Mouse (Mus musculus) adrenal gland, adult 8-10 months (tissue): ENCODE measurements around the gene Amn1. TPM values are rescaled to one million over a fixed set of nuclear protein-coding genes. Genes with fewer than 3 reads are reported as not detected.
"Not testable (repeated sequence)": the region's sequence is repeated elsewhere in the genome, so short reads cannot be mapped to it uniquely, and the experiment has no call there.

Experiments
- DNase-seq: peaks from one replicate; pipeline ENCODE4 v3.0.0; 2022
- total RNA-seq, 4 experiments: library from RNA; stranded (reverse); gene quantifications; 2 replicates each; pipeline ENCODE4 v1.2.4; 2022

The Amn1 gene
- 10 to 100 TPM; 26.3 to 38.3 (median 29.6) TPM for total RNA-seq

- DNase-seq = peak; percentile 97
Measured at GRCm38 (mm10) chr6:149188041-149188924, at the start of gene Amn1. Amn1 (minus strand) TSS chr6:149188712.

DNA sequence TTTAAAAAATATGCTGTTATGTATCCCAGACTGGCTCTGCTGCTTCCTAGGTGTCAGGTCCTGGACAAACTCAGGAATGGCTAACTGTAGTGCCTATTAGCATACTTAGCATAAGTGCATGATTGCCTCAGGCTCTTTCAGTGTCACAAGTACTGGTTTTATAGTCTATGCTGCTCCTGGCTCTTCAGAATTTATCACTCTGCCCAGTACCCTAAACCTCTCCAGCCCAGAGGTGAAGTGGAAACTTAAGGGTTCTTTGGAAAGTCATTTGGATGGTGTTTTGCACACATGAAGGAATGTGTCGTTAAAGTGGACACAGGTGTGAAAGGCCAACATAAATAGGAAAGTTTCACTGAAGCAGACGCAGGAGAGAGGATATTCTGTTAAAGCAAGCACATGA is 48.3 kb upstream of the Amn1 start:
- DNase-seq = no peak

DNA sequence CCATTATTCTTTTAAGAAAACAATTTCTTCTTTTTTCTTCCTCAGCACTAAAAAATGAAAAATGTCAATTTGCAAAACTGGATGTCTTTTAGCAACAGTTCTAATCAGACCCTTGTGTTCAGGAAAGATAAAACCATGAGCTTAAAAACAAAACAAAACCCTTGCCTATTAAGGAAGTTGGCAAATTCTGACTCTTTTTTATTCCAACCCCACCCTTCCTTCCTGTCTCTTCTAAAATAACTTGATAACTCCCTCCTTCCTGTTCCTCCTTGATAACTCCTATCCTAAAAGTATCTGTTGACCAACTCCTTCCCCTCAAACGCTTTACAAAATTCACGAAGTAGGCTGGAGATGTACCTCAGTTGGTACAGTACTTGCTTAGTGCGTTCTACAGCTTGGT is 45.4 kb upstream of the Amn1 start:
- DNase-seq = no peak

DNA sequence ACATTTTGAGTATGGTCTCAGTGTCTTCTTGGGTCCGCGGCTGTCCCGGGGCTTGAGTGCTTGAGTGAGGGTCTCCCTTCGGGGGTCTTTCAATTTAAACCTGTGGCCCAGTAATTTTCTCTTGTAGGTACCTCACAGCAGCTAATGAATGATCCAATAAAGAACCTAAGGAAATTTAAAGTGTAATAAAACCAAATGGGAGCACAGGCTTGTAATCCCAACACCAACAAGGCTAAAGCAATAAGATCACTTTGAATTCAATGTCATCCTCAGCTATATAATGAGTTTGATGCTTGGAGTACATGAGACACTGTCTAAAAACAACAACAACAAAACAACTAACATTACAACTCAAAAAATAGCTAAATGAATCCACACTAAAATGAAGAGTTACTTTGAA is 36.2 kb upstream of the Amn1 start:
- no peak for DNase-seq

- no peak for DNase-seq
Measured at GRCm38 (mm10) chr6:149221296-149221695, 32.8 kb upstream of the Amn1 start.

GRCm38 (mm10) chr6:149198572-149198971 is 10.1 kb upstream of the Amn1 start:
- DNase-seq = no peak

- DNase-seq = no peak
Measured at GRCm38 (mm10) chr6:149197116-149197515, 8.6 kb upstream of the Amn1 start.

DNA sequence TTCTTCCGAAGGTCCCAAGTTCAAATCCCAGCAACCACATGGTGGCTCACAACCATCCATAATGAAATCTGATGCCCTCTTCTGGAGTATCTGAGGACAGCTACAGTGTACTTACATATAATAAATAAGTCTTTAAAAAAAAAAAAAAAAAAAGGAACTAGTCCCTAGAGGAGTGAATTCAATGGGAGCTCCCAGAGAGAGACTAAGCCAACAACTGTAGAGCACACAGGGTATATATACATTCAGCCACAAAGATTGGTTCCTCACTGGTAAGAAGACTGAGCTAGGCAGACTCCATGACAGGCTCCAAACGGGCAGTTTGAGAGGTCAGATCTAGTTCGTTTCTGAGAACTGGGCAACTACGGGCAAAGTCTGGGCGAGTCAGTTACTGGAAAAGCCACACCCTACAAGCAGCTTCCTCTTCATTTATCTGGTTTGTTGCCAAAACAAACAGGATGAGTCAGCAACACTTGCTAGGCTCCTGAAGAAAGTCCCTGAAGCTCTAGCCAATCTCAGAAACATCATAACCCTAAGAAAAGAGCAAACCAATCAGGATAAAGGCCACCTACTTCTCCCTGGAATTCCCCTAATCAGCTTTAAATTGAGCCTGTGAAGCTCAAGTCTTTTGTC is 4.9 kb upstream of the Amn1 start:
- peak; percentile 32 for DNase-seq

DNA sequence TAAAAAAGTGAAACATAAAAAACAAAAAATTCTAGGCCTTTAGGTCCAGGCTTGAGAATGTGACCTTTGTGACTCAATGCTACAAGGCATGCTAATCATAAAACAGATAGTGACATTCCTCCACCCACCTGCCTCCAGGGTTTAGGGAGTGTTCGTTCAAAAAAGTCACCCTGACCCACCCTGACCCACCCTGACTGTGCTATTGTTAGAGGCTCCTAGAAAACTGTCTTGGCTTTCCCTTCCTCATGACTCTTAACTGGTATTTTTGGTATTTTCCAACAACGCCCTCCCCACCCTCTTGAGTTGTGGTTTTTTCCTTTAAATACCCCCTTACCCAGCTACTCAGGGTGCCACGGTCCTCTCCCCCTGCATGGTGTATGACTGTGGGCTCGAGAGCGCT is 3.4 kb upstream of the Amn1 start:
- DNase-seq = not testable (repeated sequence)

DNA sequence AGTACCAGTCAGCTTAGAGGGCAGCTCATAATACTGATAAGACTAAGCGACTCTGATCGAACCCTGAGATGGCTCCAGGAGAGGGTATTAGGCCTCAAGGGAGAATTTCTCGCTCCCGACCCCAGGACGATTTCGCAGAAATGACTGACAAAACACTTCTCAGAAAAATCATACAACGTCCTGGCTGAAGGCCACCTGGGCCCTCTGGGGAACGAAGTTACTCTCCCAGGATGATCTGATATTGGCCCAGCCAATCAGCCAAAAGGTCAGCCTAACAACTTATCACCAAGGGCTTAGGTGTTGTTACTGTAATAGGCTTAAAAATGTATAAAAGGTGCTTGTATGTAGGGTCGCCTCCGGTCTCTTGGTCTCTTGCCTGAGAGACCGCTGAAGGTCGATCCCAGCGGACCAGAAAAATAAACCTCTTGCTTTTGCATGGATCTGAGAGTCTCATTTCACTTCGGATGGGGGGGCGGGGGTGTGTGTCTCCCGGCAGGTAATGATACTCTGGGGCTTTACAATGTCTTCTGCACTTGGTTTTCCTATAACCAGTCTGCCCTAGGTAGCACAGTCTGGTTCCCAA is 919 bp upstream of the Amn1 start:
- no peak for DNase-seq

DNA sequence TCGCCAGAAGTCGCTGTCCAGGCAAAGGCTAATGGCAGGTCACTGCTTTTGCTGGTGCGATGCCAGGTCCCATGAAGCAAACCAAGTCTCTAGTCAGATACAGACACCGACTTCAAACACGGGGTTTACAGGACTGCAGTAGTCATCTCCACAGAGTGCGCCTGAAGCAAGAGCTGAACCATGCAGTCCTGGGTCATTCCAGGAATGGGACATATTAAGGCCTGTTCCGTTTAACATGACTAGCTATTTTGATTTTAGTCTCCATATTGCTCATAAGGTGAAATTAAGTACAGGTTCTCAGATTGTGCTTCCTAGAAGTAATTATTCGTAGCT is 379 bp upstream of the Amn1 start:
- no peak for DNase-seq

GRCm38 (mm10) chr6:149187371-149187770 is 1.1 kb downstream of the Amn1 start:
- no peak for DNase-seq

DNA sequence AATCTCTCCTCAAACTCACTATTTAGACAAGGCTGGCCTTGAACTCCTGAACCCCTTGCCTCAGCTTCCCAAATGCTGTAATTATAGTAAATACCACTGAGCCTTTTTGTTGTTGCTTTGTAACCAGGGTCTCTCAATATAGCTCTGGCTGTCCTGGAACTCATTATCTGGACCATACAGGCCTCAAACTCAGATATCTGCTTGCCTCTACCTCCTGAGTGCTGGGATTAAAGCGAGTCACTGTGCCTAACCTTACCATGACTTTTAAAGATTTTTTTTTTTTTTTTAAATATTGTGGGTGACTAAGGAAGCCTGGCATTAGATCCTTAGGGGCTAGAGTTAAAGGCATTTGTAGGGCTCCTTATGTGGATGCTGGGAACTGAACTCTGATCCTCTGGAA is 4.5 kb downstream of the Amn1 start:
- DNase-seq = no peak

- DNase-seq = no peak
Measured at GRCm38 (mm10) chr6:149179064-149179463, 9.4 kb downstream of the Amn1 start.

- DNase-seq = peak; percentile 30
Measured at GRCm38 (mm10) chr6:149174932-149175570, 13.5 kb downstream of the Amn1 start.

DNA sequence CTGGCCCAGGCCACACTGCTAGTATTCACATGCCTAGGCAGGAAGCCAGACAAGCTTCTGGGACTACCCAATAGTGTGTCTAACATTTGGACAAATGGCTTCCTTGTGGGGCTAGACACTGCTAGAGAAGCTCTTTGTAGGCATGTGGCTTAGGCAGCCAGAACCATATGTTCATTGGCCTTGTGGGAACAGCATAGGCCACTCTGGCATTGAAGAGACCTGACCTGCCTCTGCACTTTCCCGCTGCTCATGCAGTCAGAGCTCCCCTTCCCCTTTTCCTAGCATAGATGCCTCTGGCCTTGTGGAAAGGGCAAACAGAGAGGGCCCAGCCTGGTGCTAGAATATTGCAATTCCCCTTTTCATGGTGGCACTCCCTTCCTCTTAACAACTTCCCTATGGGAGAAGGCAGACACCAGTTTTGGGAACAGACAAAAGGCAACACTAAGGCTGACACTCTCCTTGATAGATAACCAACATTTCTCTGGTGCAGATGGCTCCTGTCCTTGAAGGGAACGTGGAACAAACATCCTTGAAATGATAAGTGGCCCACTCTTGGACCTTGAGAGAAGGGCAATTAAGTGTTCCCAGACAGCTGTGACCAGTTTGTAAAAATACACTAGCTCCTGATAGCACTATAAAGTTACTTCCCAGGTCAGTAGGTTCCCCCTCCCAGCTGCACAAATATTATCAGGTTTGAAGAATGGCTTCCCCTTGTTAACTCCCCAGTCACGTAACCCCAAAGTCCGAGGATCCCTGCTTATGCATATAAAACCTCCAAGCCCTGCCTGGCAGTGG is 14.5 kb downstream of the Amn1 start:
- peak; percentile 52 for DNase-seq

- DNase-seq = not testable (repeated sequence)
Measured at GRCm38 (mm10) chr6:149169965-149170364, 18.5 kb downstream of the Amn1 start.

DNA sequence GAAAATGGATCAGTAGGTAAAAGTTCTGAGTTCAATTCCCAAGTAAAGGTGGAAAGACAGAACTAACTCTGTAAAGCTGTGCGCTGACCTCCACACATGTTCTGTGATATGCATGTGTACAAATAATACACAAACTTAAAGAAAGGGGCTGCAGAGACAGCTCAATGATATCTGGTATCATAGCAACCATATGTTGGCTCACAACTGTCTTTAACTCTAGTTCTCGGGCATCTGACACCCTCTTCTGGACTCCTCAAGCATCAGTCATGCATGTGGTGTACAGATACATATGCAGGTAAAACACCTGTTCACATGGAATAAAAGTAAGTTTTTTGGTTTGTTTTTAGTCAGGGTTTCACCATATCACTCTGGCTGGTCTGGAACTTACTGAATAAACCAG is 20.1 kb downstream of the Amn1 start:
- no peak for DNase-seq

DNA sequence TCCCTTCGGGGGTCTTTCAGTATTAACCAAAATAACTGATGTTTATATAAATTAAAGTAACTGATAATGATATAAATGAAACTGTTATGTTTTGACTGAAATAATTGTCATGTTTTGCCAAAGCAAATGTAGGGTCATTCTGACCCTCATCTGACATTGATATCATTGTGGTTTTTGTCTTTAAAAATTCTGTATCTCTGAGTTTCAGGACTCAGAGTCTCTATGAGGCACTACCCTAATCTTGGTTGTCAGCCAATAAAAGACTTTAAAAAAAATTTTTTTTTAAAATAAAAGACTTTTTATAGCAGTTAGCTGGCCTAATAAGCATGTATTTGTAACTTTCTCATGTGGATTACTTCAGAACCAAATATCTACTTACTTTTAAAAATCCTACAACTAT is 20.8 kb downstream of the Amn1 start:
- no peak for DNase-seq

DNA sequence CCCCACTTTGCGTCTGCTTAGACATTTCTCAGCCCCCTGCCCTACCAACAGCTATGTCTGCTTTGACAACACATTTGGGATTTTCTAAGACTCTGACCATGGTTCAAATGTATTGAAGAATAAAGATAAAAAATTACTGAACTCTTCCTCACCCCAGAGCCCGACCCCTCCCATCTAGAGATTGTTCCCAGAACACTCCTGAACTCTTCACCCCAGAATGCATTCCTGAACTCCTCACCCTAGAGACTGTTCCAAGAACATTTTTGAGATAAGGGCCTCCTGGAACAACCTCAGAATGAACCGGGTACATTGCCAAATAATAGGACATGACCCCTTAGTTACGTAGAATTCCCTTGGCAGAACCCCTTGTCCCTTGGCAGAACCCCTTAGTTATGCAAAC is 21.5 kb downstream of the Amn1 start:
- not testable (repeated sequence) for DNase-seq

DNA sequence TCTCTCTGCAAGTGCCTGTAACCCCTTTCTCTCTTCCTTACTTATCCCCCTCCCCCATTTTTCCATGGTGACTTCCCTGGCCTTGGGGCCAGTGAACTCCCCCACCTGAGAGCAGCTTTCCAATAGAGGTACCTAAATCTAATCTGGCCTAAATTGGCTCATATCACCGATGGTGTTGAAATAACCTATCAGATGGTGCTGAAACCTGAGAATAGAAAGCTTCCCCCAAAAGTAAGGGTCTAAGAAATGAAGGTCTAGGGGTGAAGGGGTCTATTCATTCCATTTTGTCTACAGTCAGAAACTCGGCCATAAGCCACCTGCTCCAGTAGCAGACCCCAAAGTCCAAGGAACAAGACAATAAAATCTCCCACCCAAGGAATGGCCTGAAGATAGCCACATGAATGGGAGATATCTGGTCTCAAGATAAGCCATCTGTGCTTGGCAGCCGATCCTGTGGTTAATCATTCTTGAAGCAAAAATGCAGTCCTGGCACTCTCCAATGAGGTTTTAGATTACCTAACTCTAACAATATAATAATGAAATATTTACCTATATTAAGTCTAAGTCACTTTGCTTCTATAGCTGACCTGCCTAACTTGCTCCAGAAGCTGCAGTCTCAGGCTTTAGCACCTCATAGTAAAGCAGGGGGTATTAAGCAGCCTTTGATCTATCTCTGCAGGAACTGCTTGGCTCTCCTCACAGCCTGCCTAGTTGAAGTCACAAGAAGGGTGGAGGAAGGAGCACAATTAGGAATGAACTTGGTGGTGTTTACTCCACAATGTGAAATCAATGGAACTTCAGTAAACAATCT is 33.3 kb downstream of the Amn1 start:
- DNase-seq = no peak
